Mouse (Mus musculus): ENCODE measurements at regions not wholly inside any gene's neighbourhood (a gene's known extent, or its start where the extent isn't known, plus 50 kb on each side); places are given as distances from the start of the nearest gene placed in this dataset.

DNA sequence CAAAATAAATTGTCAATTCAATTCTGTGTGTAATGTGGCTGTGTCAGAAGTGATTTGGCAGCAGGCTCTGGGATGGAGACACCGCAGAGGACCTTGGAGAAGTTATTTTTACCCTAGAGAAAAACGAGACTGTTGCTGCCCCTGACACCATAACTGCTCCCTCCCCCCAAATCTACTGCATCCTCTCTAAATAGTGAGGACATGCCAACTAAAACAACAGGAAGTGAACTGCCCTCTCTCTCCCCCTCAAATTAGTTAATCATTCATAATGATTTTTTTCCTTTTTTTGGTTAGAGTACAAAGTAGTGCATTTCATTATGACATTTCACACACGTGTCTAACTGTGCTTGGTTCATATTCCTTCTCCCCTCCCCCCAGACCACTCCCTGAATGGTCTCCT lies 55.6 kb upstream of the Pias1 start:
- no peak for DNase-seq (ENCODE audit: low read depth, low spot score)

- no peak for DNase-seq (ENCODE audit: low read depth, low spot score)
These were observed 50.3 kb upstream of the Pias1 start for GRCm38 (mm10) chr9:63038031-63038430.
